ENCODE assay signal across 8 mouse cellular contexts in genomic region chr13:99093269-99093668, GRCm38 (mm10).
A peak's percentile ranks its signal among the peaks of the same experiment; 100 is the strongest.
DNase-seq lines count a peak whose midpoint lies in the region; ATAC-seq lines count a peak whose summit lies in the region.

No protein-coding gene starts in this region.

- DNase-seq in adrenal gland, adult (ENCODE audit: inconsistent age in 2 of 2, low spot score in 1 of 2), result peak; percentile 85 to 92
- DNase-seq in embryo, embryonic 10.5 days (ENCODE audit: low spot score), result peak; percentile 86
- peak; percentile 70 for DNase-seq in gastrocnemius, postnatal 25 days
- peak; percentile 85 to 90 for DNase-seq in left cerebral cortex, postnatal 14 days (ENCODE audit: low spot score in 2 of 2)
- peak; percentile 80 for DNase-seq in mesoderm, embryonic 11.5 days (ENCODE audit: low read depth, low spot score)
- DNase-seq in right cerebral cortex, postnatal 25 days, result peak; percentile 79
- peak; percentile 60 to 79 for DNase-seq in urinary bladder, postnatal 36 days (ENCODE audit: low spot score in 2 of 2)

- intact Hi-C loops in left cerebral cortex, postnatal 14 days (cut with DNase I), result loop anchor here (5.0 kb wide), 1 partner anchor 226 kb away; no protein-coding TSS in a partner anchor

- ATAC-seq in inflammation-experienced regulatory T-cells, adult 6 months, result peak; percentile 63

Comparison
In these comparisons a context has a peak if more than half of its experiments do, and no peak if none do; other contexts are left out.
1. Peak in every context shown above with its lines: DNase-seq and ATAC-seq.